Mouse (Mus musculus): Measurements from ENCODE around the gene Rchy1. TPM values are rescaled to one million over a fixed set of nuclear protein-coding genes. Genes with fewer than 3 reads are reported as not detected.
"Not testable (repeated sequence)": the region's sequence is repeated elsewhere in the genome, so short reads cannot be mapped to it uniquely, and the experiment has no call there.

Rchy1 gene
- total RNA-seq, 2 experiments from 2014 or later: 48.0 to 66.3 TPM

GRCm38 (mm10) chr5:91961370-91961769 lies 1.5 kb downstream of the Rchy1 start:
- no peak for DNase-seq (ENCODE audit: low spot score in 2 of 2)

- DNase-seq (ENCODE audit: low spot score in 2 of 2): peak in 1 of 2 experiments; percentile 18
These were observed 2.1 kb downstream of the Rchy1 start for GRCm38 (mm10) chr5:91960606-91961254.

- no peak for DNase-seq (ENCODE audit: low spot score in 2 of 2)
These were observed 2.9 kb downstream of the Rchy1 start for GRCm38 (mm10) chr5:91959986-91960385.

GRCm38 (mm10) chr5:91959096-91959495 lies 3.8 kb downstream of the Rchy1 start:
- DNase-seq (ENCODE audit: low spot score in 2 of 2): no peak

GRCm38 (mm10) chr5:91956991-91957760 lies 5.7 kb downstream of the Rchy1 start:
- no peak for DNase-seq (ENCODE audit: low spot score in 2 of 2)

- DNase-seq (ENCODE audit: low spot score in 2 of 2): no peak
These were observed 11.5 kb downstream of the Rchy1 start for GRCm38 (mm10) chr5:91951404-91951803.

GRCm38 (mm10) chr5:91949441-91949840 lies 13.4 kb downstream of the Rchy1 start:
- DNase-seq (ENCODE audit: low spot score in 2 of 2): no peak

- no peak for DNase-seq (ENCODE audit: low spot score in 2 of 2)
These were observed 15.9 kb downstream of the Rchy1 start for GRCm38 (mm10) chr5:91947008-91947407.

- DNase-seq (ENCODE audit: low spot score in 2 of 2): not testable (repeated sequence)
These were observed 17.3 kb downstream of the Rchy1 start for GRCm38 (mm10) chr5:91945609-91946008.

GRCm38 (mm10) chr5:91913231-91913630 lies 49.6 kb downstream of the Rchy1 start:
- DNase-seq (ENCODE audit: low spot score in 2 of 2): no peak

- no peak for DNase-seq (ENCODE audit: low spot score in 2 of 2)
These were observed 51.3 kb downstream of the Rchy1 start for GRCm38 (mm10) chr5:91911384-91912106.

GRCm38 (mm10) chr5:91910616-91911015 lies 52.3 kb downstream of the Rchy1 start:
- DNase-seq (ENCODE audit: low spot score in 2 of 2): no peak

- no peak for DNase-seq (ENCODE audit: low spot score in 2 of 2)
These were observed 53.8 kb downstream of the Rchy1 start for GRCm38 (mm10) chr5:91909010-91909620.

Other genes with a start within 250 kb of the Rchy1 start
- gene Odaph, start 24.4 kb upstream of the Rchy1 start, total RNA-seq (2021): not detected
- gene Cdkl2, start 80.8 kb upstream of the Rchy1 start, total RNA-seq (2021): 1 to 10 TPM; 6.2 to 8.5 TPM
- gene G3bp2, start 120.7 kb upstream of the Rchy1 start, total RNA-seq (2021): 100 to 1,000 TPM; 117 to 135 TPM
- gene Uso1, start 174.9 kb upstream of the Rchy1 start, total RNA-seq (2021): 10 to 100 TPM; 81.8 to 98.8 TPM

All from adrenal gland, adult 18-20 months (tissue).